Mouse (Mus musculus) heart, embryonic 12.5 days (tissue): ENCODE results near the gene Fancd2. TPM values are rescaled to one million over a fixed set of nuclear protein-coding genes. Genes with fewer than 3 reads are reported as not detected.
A peak's percentile ranks its signal among the peaks of the same experiment; 100 is the strongest.

ENCODE experiments used
- ATAC-seq: fragments of 200-750 bp; cut with Nextera tagmentation; 2 replicates; pipeline ENCODE4 v1.8.0; 2017; ENCODE audit warnings: moderate TSS enrichment, moderate library complexity; ENCODE audit not compliant: insufficient number of reproducible peaks, low FRiP score
- H3K27ac ChIP-seq: fragments of 300-500 bp; sonication (generic); 2 replicates; pipeline ENCODE4 v1.5.1; 2016; ENCODE audit warnings: mild to moderate bottlenecking, moderate library complexity; ENCODE audit not compliant: poor library complexity, severe bottlenecking
- H3K27me3 ChIP-seq: fragments of 300-500 bp; sonication (generic); replicated peaks from 2 replicates; pipeline ENCODE4 v1.6.1; 2016; ENCODE audit warnings: mild to moderate bottlenecking, moderate library complexity
- H3K36me3 ChIP-seq: fragments of 300-500 bp; sonication (generic); 2 replicates; pipeline ENCODE4 v1.6.1; 2016; ENCODE audit warnings: mild to moderate bottlenecking, moderate library complexity
- H3K4me1 ChIP-seq: fragments of 300-500 bp; sonication (generic); replicated peaks from 2 replicates; pipeline ENCODE4 v1.6.1; 2016; ENCODE audit warnings: mild to moderate bottlenecking
- H3K4me2 ChIP-seq: fragments of 300-500 bp; sonication (generic); 2 replicates; pipeline ENCODE4 v1.6.1; 2016; ENCODE audit warnings: mild to moderate bottlenecking, moderate library complexity
- H3K4me3 ChIP-seq: fragments of 300-500 bp; sonication (generic); 2 replicates; pipeline ENCODE4 v1.5.1; 2016; ENCODE audit warnings: mild to moderate bottlenecking
- H3K9ac ChIP-seq: fragments of 300-500 bp; sonication (generic); 2 replicates; pipeline ENCODE4 v1.6.1; 2016; ENCODE audit warnings: mild to moderate bottlenecking, moderate library complexity
- H3K9me3 ChIP-seq: fragments of 300-500 bp; sonication (generic); replicated peaks from 2 replicates; pipeline ENCODE4 v1.6.1; 2016; ENCODE audit warnings: mild to moderate bottlenecking, moderate library complexity
- WGBS: fragments of 180-500 bp; shearing (Covaris S2); methylation state at CpG from one replicate; pipeline ENCODE4 v1.1.7; 2016; 5-methylcytosine and 5-hydroxymethylcytosine counted together
- polyA plus RNA-seq: library from polyadenylated mRNA; unstranded; fragments of >200 nt; fragmentation: Nextera tagmentation; extraction: Ambion mirVana; gene quantifications from 2 replicates; pipeline ENCODE4 v1.2.1, GENCODE M21; 2016

Gene Fancd2
- polyA plus RNA-seq, 1 experiment from 2014 or later: 12.1 TPM

DNA sequence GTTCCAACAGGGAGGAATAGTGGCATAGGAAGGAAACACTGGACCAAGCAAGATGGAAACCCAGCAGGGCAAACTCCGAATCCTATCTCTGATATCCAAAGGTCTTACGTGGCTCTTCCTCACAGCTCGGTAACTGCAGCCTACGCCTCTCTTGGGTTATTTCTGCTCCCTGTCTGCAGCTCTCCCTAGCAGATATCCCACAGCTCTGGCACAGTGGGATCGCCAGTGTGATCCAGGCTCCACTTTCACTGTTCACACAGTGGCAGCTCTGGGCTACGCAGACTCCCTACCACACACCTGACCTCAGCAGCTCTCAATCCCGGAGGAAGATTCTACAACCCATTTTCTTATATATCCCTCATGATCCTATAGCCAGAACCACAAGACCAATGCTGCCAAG, 82.7 kb downstream of the Fancd2 start:
- 93% methylated on average over 7 of the region's 7 CpGs for whole genome bisulfite sequencing
- Histone ChIP-seq H3K4me3 (no peak overlapping the region), H3K4me2 (no peak overlapping the region), H3K9me3 (no peaks in the 10 kb centered on the region), H3K9ac (no peak overlapping the region), H3K27me3 (no peaks in the 10 kb centered on the region), H3K36me3 (peaks cover 65% of the 10 kb centered on the region), H3K27ac (no peak overlapping the region), H3K4me1 (peaks cover 28% of the 10 kb centered on the region)
- no peak for ATAC-seq

DNA sequence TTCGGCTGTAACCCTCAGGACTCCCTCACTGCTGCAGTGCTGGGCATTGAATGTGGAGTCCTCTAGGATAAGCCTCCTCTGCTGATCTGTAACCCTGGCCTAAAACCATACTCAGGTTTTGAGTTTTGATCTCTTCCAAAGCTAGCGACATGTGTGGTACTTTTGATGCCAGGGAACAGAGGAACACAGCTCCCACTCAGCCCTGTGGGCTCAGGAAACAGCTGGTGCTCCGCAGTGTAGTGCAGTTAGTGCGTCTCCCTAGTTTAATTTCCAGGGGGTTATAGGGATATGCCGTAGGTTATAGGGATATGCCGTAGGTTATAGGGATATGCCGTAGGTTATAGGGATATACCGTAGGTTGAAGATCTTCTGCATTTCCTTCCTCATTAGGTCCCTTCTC, 83.5 kb downstream of the Fancd2 start:
- WGBS: 96% methylated on average over 8 of the region's 8 CpGs
- H3K9ac ChIP-seq: no peak overlapping the region
- peaks cover 65% of the 10 kb centered on the region for H3K36me3 ChIP-seq
- no peak overlapping the region for H3K27ac ChIP-seq
- H3K4me1 ChIP-seq: peaks cover 28% of the 10 kb centered on the region
- no peak for ATAC-seq
- no peak overlapping the region for H3K4me2 ChIP-seq
- no peaks in the 10 kb centered on the region for H3K27me3 ChIP-seq
- no peak overlapping the region for H3K4me3 ChIP-seq
- no peaks in the 10 kb centered on the region for H3K9me3 ChIP-seq

DNA sequence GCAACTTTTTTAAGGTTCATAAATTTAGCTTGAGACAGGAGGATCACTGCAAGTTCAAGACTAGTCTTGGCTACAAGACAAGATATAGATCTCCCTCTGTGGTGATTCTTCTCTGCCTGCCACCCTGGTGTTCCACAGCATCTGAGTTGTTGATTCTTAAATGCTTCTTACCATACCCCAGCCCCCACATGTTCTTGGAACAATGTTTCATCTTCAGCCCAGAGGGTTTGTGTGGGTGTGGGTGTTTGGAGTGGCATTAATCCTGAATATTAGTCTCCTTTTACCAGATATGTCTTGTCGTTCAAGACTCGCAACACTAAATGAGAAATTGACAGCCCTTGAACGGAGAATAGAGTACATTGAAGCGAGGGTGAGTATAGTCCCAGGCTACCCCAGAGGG, 84.0 kb downstream of the Fancd2 start:
- no peak for ATAC-seq

DNA sequence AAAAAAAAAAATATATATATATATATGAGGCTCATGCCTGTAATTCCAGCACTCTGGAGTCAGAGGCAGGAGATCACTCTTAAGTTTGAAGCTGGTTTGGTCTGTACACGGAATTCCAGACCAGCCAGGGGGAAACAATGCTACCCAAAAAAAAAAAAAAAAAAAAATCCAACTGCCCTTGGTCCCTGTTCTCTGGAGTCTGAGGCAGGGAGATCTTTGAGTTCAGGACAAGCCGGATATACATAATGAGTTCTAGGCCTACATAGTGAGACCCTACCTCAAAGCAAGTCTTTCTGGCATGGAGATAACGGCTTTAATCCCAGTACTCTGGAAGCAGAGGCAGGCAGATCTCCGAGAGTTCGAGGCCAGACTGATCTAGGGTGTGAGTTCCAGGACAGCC, 91.9 kb downstream of the Fancd2 start:
- Histone ChIP-seq H3K4me2 (peak overlapping the region; percentile 82), H3K27me3 (no peaks in the 10 kb centered on the region), H3K4me3 (peak overlapping the region; percentile 77), H3K9ac (no peak overlapping the region), H3K27ac (no peak overlapping the region; the same call in 1 of the 2 replicates), H3K4me1 (peaks cover 18% of the 10 kb centered on the region), H3K9me3 (no peaks in the 10 kb centered on the region), H3K36me3 (peaks cover 18% of the 10 kb centered on the region)
- WGBS: 61% methylated on average over 5 of the region's 5 CpGs
- ATAC-seq: 0 out of 2 replicates have a peak, but pooled peaks have one; percentile 4

More for the DNA sequence above, 84.0 kb downstream of the Fancd2 start:
- Histone ChIP-seq H3K9me3 (no peaks in the 10 kb centered on the region), H3K4me2 (no peak overlapping the region), H3K27me3 (no peaks in the 10 kb centered on the region), H3K4me3 (no peak overlapping the region), H3K36me3 (peaks cover 61% of the 10 kb centered on the region), H3K27ac (no peak overlapping the region), H3K4me1 (peaks cover 26% of the 10 kb centered on the region), H3K9ac (no peak overlapping the region)
- 94% methylated on average over 4 of the region's 4 CpGs for WGBS

DNA sequence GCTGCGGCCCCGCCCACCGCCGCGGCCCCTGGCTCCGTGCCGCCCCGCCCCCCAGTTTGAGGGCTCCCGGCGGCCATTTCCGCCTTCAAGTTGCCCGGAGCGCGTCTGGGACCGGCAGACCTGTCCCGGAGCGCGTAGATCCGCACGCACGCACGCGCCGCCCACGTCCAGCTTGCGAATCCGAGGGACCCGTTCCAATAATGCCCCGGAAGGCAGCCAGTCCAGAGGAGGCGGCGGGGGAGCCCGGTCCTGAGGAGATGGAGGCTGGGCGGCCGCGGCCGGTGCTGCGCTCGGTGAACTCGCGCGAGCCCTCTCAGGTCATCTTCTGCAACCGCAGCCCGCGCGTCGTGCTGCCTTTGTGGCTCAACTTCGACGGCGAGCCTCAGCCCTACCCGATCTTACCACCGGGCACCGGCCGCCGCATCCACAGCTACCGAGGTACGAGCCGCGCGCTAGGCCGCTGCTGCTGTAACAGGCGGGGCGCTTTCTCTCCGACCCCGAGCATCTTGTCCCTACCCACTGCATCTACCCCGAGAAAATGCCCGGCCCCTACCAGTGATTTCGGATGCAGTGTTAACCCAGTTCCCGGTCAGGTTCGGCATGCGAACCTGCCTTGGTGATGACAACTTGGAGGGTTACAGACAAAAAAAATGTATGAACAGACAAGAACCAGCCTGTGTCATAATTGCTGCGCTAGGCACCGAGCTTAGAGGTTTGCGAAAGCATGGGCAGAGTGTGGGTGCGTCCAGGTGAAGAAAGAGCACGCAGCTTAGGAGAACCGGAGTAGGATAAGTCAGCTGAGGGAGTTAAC, 92.7 kb downstream of the Fancd2 start, which contains the start of gene Vhl:
TSS of gene Vhl (plus strand) at position 19 of the 811 bp plus-strand sequence.
- Histone ChIP-seq H3K9me3 (no peaks in the 10 kb centered on the region), H3K27ac (peak within 1 kb of the TSS; percentile 91), H3K4me2 (peak within 1 kb of the TSS; percentile 82), H3K9ac (peak within 1 kb of the TSS; percentile 88), H3K27me3 (no peaks in the 10 kb centered on the region), H3K36me3 (peaks cover 21% of the 10 kb centered on the region), H3K4me1 (peaks cover 18% of the 10 kb centered on the region), H3K4me3 (peak within 1 kb of the TSS; percentile 77)
- under 1% methylated on average over 74 of the region's 76 CpGs for WGBS
- ATAC-seq: peak; percentile 92

DNA sequence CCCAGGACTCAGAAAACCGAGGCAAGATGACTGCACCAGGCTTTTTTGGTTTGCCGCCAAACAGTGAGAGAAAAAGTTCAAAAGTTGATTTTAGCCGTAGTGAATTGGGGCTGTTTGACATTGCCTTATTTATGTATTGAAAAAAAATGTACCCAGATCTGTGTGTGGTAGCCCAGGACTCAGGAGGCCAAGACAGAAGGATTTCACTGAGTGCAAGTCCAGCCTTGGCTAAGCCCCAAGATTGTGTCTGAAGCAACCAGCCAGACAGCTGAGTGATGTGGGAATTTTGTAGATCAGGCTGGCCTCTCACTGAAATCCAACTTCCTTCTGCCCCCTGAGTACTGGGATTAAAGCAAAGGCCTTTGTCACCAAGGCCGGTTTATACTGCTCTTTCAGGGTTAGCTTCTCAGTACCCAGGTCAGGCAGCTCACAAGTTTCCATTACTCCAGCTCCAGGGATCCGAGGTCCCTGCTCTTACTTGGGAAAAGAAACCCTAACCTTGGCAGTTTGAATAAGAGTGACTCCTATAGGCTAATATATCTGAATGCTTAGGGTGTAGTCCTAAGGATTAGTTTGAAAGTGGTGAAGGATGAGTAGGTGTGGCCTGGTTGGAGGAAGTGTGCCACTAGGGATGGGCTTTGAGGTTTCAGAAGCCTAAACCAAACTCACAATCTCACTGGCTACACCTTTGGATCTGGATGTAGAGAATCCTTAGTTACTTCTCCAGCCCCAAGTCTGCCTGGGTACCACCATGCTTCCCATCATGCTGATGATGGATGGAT, 93.7 kb downstream of the Fancd2 start:
- Histone ChIP-seq H3K4me3 (peak overlapping the region; percentile 77), H3K36me3 (peaks cover 31% of the 10 kb centered on the region), H3K27ac (no peak overlapping the region), H3K4me1 (peaks cover 18% of the 10 kb centered on the region), H3K9ac (peak overlapping the region; percentile 88), H3K27me3 (no peaks in the 10 kb centered on the region), H3K9me3 (no peaks in the 10 kb centered on the region), H3K4me2 (peak overlapping the region; percentile 82)
- no peak for ATAC-seq
- 60% methylated on average over 5 of the region's 5 CpGs for WGBS

DNA sequence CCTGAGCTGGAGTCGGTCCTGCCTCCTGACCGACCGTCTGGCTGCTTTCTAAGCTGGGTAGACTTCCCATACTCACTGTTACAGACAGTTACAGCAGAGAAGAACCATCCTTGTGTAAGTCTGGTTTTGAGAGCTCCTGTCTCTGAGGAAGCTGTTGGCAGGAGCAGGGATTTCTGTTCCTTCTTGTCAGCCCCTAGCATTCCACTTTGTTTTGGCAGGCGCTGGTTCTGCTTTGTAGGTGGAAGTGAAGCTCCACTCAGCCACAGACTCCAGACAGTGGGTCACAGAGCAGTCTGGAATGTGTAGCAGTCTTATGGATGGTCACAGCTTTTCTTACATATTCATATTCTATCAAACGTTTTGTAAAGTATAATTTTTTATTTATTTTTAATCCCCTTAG, 98.8 kb downstream of the Fancd2 start:
- H3K27ac ChIP-seq: no peak overlapping the region
- 77% methylated on average over 5 of the region's 5 CpGs for WGBS
- H3K9me3 ChIP-seq: no peaks in the 10 kb centered on the region
- H3K4me3 ChIP-seq: no peak overlapping the region
- peaks cover 5% of the 10 kb centered on the region for H3K4me1 ChIP-seq
- H3K4me2 ChIP-seq: no peak overlapping the region
- no peak overlapping the region for H3K9ac ChIP-seq
- no peak for ATAC-seq
- H3K27me3 ChIP-seq: no peaks in the 10 kb centered on the region
- H3K36me3 ChIP-seq: peaks cover 67% of the 10 kb centered on the region

DNA sequence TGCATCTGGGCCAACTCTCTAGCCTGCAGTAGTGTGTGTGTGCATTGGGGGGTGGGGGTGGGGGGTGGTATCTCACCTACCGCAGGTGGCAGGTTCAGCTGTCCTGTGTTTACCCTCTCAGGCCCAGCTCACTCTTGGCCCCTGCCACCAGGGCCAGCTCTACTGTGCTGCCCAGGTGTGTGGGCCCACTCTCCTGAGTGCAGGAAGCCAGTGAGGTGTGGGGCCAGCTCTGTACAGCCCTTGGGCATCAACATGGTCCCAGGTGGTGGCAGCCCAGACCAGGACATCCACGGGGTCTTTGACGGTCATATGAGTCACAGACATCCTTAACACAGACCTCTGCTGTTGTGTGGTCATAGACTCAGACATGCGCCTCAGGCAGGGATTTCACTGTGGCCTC, 101.4 kb downstream of the Fancd2 start:
- Histone ChIP-seq H3K27me3 (no peaks in the 10 kb centered on the region), H3K4me1 (no peaks in the 10 kb centered on the region), H3K27ac (no peak overlapping the region), H3K36me3 (peaks cover 55% of the 10 kb centered on the region), H3K4me2 (no peak overlapping the region), H3K9me3 (no peaks in the 10 kb centered on the region), H3K4me3 (no peak overlapping the region), H3K9ac (no peak overlapping the region)
- 84% methylated on average over 4 of the region's 4 CpGs for WGBS
- ATAC-seq: peak; percentile 37; the same call in 1 of the 2 replicates

DNA sequence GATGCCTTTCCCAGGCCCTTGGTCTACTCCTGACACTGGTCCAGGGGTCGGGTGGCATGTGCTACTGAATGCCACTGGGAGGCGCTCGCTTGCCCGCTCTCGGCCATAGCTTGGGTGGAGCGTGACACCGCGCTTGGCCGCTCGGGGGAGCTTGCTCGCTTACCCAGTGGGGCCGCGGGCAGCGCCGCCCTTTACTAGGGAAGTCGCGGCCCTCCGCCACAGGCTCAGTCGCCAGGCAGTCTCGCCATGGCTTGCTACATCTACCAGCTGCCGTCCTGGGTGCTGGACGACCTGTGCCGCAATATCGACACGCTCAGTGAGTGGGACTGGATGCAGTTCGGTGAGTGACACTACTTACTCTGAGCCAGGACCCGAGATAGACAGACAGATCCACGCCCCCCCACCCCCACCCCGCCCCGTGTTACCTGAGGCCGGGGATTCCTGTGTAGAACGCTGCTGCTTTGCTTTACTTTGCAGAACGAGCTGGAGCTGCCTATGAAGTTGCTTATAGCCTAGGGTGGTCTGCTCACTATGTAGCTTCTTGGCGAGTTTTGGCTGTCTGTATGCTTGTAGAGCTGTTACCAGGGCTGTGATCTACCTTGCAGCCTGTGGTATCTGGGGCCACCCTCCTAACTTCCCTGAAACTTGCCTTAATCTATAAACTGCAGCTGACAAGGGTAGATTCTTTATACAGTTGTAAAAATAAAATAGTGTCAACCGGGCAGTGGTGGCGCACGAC, 107.0 kb downstream of the Fancd2 start, which contains the start of gene Irak2:
TSS of gene Irak2 (plus strand) at position 166 of the 739 bp plus-strand sequence.
- Histone ChIP-seq H3K4me1 (peaks cover 3% of the 10 kb centered on the region; the same call in 1 of the 2 replicates), H3K9me3 (no peaks in the 10 kb centered on the region), H3K4me3 (peak within 1 kb of the TSS; percentile 59), H3K9ac (peak within 1 kb of the TSS; percentile 77), H3K36me3 (peaks cover 4% of the 10 kb centered on the region; the same call in 1 of the 2 replicates), H3K27me3 (no peaks in the 10 kb centered on the region), H3K27ac (peak within 1 kb of the TSS; percentile 29; the same call in 1 of the 2 replicates), H3K4me2 (peak within 1 kb of the TSS; percentile 74)
- WGBS: 7% methylated on average over 37 of the region's 37 CpGs
- peak; percentile 90 for ATAC-seq

DNA sequence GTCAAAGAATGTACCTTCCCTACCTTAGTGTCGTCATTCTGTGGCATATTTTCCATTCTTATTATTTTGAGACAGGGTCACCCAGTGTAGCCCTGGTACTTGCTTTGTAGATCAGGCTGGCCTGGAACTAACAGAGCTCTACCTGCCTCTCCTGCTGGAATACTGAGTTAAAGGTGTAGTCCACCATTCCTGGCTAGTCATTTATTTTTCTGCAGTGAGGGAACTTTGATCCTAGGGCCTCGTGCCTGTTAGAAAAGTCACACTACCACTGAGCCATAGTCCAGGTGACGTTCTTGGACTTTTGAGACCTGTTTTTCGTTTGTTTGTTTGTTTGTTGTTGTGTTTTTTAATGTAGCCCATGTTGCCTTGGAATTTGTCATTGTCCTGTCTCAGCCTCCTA, 107.7 kb downstream of the Fancd2 start:
- no peak overlapping the region for H3K27ac ChIP-seq
- H3K9me3 ChIP-seq: no peaks in the 10 kb centered on the region
- ATAC-seq: no peak
- peaks cover under 1% of the 10 kb centered on the region; the same call in 1 of the 2 replicates for H3K36me3 ChIP-seq
- WGBS: 78% methylated on average over 4 of the region's 4 CpGs
- no peak overlapping the region for H3K4me3 ChIP-seq
- H3K4me2 ChIP-seq: peak overlapping the region; percentile 74; the same call in 1 of the 2 replicates
- peaks cover 3% of the 10 kb centered on the region; the same call in 1 of the 2 replicates for H3K4me1 ChIP-seq
- H3K9ac ChIP-seq: no peak overlapping the region
- H3K27me3 ChIP-seq: no peaks in the 10 kb centered on the region
